Mouse (Mus musculus) ES-CJ7 (cell line): ENCODE results near the gene Slc4a2.

ENCODE experiments used
- DNase-seq: peaks from one replicate; pipeline ENCODE4 v3.0.0; 2011; ENCODE audit warnings: low read depth, low spot score

Gene Slc4a2

GRCm38 (mm10) chr5:24423129-24424003 is at the start of gene Slc4a2, which contains the start of gene Cdk5:
TSS of gene Slc4a2 (plus strand) at chr5:24423837.
TSS of gene Cdk5 (minus strand) at chr5:24423530.
- peak; percentile 100 for DNase-seq

GRCm38 (mm10) chr5:24374216-24374615 is 49.4 kb upstream of the Slc4a2 start:
- DNase-seq = no peak

- DNase-seq = no peak
Observed at GRCm38 (mm10) chr5:24374666-24375328, 48.8 kb upstream of the Slc4a2 start.

- no peak for DNase-seq
Observed at GRCm38 (mm10) chr5:24378700-24379099, 44.9 kb upstream of the Slc4a2 start.

GRCm38 (mm10) chr5:24379501-24379900 is 44.1 kb upstream of the Slc4a2 start:
- no peak for DNase-seq

- no peak for DNase-seq
Observed at GRCm38 (mm10) chr5:24380499-24380898, 43.1 kb upstream of the Slc4a2 start.

- no peak for DNase-seq
Observed at GRCm38 (mm10) chr5:24381486-24381885, 42.2 kb upstream of the Slc4a2 start.

- no peak for DNase-seq
Observed at GRCm38 (mm10) chr5:24381988-24382387, 41.6 kb upstream of the Slc4a2 start.

- peak; percentile 99 for DNase-seq
Observed at GRCm38 (mm10) chr5:24383026-24383859, 40.4 kb upstream of the Slc4a2 start.

- no peak for DNase-seq
Observed at GRCm38 (mm10) chr5:24384407-24384806, 39.2 kb upstream of the Slc4a2 start.

GRCm38 (mm10) chr5:24385374-24385773 is 38.3 kb upstream of the Slc4a2 start:
- DNase-seq = no peak

GRCm38 (mm10) chr5:24385887-24386550 is 37.6 kb upstream of the Slc4a2 start:
- no peak for DNase-seq

- peak; percentile 67 for DNase-seq
Observed at GRCm38 (mm10) chr5:24387264-24388241, 36.1 kb upstream of the Slc4a2 start.

- DNase-seq = no peak
Observed at GRCm38 (mm10) chr5:24388246-24388915, 35.3 kb upstream of the Slc4a2 start.

- peak; percentile 62 for DNase-seq
Observed at GRCm38 (mm10) chr5:24389011-24389657, 34.5 kb upstream of the Slc4a2 start.

GRCm38 (mm10) chr5:24389658-24390020 is 34.0 kb upstream of the Slc4a2 start:
- DNase-seq = no peak

GRCm38 (mm10) chr5:24391864-24392263 is 31.8 kb upstream of the Slc4a2 start, which contains the start of gene Atg9b:
TSS of gene Atg9b (minus strand) at chr5:24392143.
- DNase-seq = no peak

GRCm38 (mm10) chr5:24392724-24393123 is 30.9 kb upstream of the Slc4a2 start:
- no peak for DNase-seq

- DNase-seq = peak; percentile 86
Observed at GRCm38 (mm10) chr5:24393392-24393997, 30.1 kb upstream of the Slc4a2 start, which contains the start of gene Abcb8. TSS of gene Abcb8 (plus strand) at chr5:24393663.
